Mouse (Mus musculus): ENCODE results near the gene Zfp280d.

- no peak for TF ChIP-seq CTCF (IDR thresholded peaks at IDR 0.05; ENCODE audit: borderline replicate concordance, insufficient read depth, low read length)
- TF ChIP-seq POLR2A (IDR thresholded peaks at IDR 0.05; ENCODE audit: low read depth, low read length): no peak
Measured at GRCm38 (mm10) chr9:72343844-72344243, 69.2 kb downstream of the Zfp280d start.

All from embryonic fibroblast, embryonic 13.5 days (primary cell).